Mouse (Mus musculus) thymus, adult 2 months (tissue): Measurements from ENCODE around the gene Washc1. TPM values are rescaled to one million over a fixed set of nuclear protein-coding genes. Genes with fewer than 3 reads are reported as not detected.
A peak's percentile ranks its signal among the peaks of the same experiment; 100 is the strongest.
"Not testable (repeated sequence)": the region's sequence is repeated elsewhere in the genome, so short reads cannot be mapped to it uniquely, and the experiment has no call there.

Experiments
- DNase-seq: peaks from one replicate; pipeline ENCODE4 v3.0.0; 2021
- H3K27ac ChIP-seq: fragments of 200-500 bp; 2 replicates; pipeline ENCODE4 v1.5.1; 2012; ENCODE audit warnings: low read length, control low read depth; ENCODE audit not compliant: control insufficient read depth, insufficient read depth
- H3K27me3 ChIP-seq: fragments of 200-500 bp; 2 replicates; pipeline ENCODE4 v1.6.1; 2012; ENCODE audit warnings: mild to moderate bottlenecking, low read length, moderate library complexity, mixed read lengths; ENCODE audit not compliant: control insufficient read depth, insufficient read depth
- H3K36me3 ChIP-seq: fragments of 200-500 bp; 2 replicates; pipeline ENCODE4 v1.6.1; 2012; ENCODE audit warnings: mild to moderate bottlenecking, low read length, moderate library complexity; ENCODE audit not compliant: control insufficient read depth, insufficient read depth
- H3K4me1 ChIP-seq: fragments of 200-500 bp; replicated peaks from 2 replicates; pipeline ENCODE4 v1.6.1; 2012; ENCODE audit warnings: low read length; ENCODE audit not compliant: control insufficient read depth, insufficient read depth
- H3K4me3 ChIP-seq: fragments of 200-500 bp; 2 replicates; pipeline ENCODE4 v1.5.1; 2012; ENCODE audit warnings: mild to moderate bottlenecking, low read length, control low read depth, moderate library complexity; ENCODE audit not compliant: control insufficient read depth, insufficient read depth
- CTCF ChIP-seq: fragments of 200-500 bp; IDR thresholded peaks from 2 replicates; pipeline ENCODE4 v1.5.1; 2012; ENCODE audit warnings: mild to moderate bottlenecking, control low read depth, low read length, moderate library complexity, borderline replicate concordance; ENCODE audit not compliant: control insufficient read depth, poor library complexity, insufficient read depth; ENCODE audit errors: extremely low read depth
- POLR2A ChIP-seq: fragments of 200-500 bp; IDR thresholded peaks from 2 replicates; pipeline ENCODE4 v1.6.1; 2012; ENCODE audit warnings: mild to moderate bottlenecking, low read length, control low read depth, moderate library complexity; ENCODE audit not compliant: control insufficient read depth, poor library complexity, insufficient read depth; ENCODE audit errors: extremely low read depth
- WGBS: fragments of 180-500 bp; shearing (Covaris S2); methylation state at CpG from one replicate; pipeline ENCODE4 v1.1.7; 2018; 5-methylcytosine and 5-hydroxymethylcytosine counted together
- polyA plus RNA-seq: library from polyadenylated mRNA; depleted of rRNA; stranded (reverse); fragments of >200 nt; gene quantifications from 2 replicates; pipeline ENCODE4 v1.2.3, GENCODE M21; 2012

Washc1 gene
- polyA plus RNA-seq, 1 experiment, result 99.5 TPM

DNA sequence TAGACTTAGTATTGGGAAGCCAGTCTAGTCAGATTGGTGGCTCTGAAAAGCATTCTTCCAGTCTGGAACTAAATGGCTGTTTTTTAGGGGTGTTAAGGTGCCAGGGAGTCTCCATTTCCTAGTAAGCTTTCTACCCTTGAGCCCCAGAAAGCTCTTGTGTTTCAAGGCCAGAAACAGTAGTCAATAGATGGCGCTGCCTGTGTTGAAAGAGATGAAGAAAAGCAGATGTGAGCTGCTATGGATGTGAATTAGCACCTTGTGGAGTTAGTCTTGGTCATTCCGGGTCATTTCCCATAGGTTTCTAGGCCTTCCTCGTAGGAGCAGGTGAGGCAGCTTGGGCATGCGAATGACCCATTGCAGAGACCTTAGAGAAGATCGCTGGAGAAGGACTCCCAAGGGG is 13.9 kb downstream of the Washc1 start:
- DNase-seq, result no peak
- WGBS, result 90% methylated on average over 5 of the region's 5 CpGs
- H3K27ac ChIP-seq, result no peak overlapping the region
- no peak for TF ChIP-seq CTCF
- no peak for TF ChIP-seq POLR2A
- no peaks in the 10 kb centered on the region for H3K27me3 ChIP-seq
- peaks cover 7% of the 10 kb centered on the region for H3K36me3 ChIP-seq
- H3K4me3 ChIP-seq, result no peak overlapping the region
- H3K4me1 ChIP-seq, result peaks cover 5% of the 10 kb centered on the region

DNA sequence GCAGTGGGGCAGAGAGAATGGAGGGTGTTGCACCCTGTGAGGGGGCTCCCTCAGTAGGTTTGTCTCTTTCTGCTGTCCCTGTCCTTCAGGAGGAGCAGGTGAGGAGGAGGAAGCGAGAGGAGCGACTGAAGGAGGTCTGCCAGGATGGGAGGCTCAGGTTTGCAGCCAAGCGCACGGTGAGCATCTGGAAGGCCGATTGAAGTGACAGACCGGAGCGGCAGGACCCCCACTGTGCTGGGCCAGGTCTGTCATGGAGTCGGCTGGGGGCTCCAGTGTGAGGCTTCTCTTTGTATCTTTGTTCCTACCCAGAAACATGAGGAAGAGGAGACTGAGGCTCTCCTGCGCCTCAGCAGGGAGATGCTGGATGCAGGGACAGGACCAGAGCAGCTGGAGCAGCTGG is 19.0 kb downstream of the Washc1 start:
- Histone ChIP-seq H3K27me3 (no peaks in the 10 kb centered on the region), H3K4me3 (no peak overlapping the region), H3K36me3 (peaks cover 41% of the 10 kb centered on the region), H3K27ac (no peak overlapping the region), H3K4me1 (no peaks in the 10 kb centered on the region; the same call in 1 of the 2 replicates)
- no peak for TF ChIP-seq CTCF
- no peak for TF ChIP-seq POLR2A
- WGBS, result 98% methylated on average over 9 of the region's 9 CpGs
- no peak for DNase-seq

DNA sequence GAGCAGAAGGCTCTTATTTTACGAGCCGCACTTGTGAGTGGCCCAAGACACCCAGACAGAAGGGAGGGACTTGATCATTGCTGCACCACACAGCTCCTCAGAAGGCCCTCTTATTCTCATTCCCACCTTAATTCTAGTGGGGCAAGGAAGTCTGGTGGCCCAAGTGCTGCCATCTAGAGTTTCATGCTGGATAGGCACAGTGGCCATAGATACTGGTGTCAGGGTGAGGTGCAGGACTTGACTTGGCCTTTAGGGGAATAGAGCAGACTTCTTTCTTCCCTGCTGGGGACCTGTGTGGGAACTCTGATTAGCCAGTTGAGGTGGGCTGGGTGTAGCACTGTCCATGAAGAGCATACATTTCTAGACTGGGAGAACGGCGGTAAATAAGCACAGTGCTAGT is 19.9 kb downstream of the Washc1 start:
- Histone ChIP-seq H3K36me3 (peaks cover 44% of the 10 kb centered on the region), H3K4me1 (no peaks in the 10 kb centered on the region; the same call in 1 of the 2 replicates)
- peak; percentile 51 for DNase-seq

DNA sequence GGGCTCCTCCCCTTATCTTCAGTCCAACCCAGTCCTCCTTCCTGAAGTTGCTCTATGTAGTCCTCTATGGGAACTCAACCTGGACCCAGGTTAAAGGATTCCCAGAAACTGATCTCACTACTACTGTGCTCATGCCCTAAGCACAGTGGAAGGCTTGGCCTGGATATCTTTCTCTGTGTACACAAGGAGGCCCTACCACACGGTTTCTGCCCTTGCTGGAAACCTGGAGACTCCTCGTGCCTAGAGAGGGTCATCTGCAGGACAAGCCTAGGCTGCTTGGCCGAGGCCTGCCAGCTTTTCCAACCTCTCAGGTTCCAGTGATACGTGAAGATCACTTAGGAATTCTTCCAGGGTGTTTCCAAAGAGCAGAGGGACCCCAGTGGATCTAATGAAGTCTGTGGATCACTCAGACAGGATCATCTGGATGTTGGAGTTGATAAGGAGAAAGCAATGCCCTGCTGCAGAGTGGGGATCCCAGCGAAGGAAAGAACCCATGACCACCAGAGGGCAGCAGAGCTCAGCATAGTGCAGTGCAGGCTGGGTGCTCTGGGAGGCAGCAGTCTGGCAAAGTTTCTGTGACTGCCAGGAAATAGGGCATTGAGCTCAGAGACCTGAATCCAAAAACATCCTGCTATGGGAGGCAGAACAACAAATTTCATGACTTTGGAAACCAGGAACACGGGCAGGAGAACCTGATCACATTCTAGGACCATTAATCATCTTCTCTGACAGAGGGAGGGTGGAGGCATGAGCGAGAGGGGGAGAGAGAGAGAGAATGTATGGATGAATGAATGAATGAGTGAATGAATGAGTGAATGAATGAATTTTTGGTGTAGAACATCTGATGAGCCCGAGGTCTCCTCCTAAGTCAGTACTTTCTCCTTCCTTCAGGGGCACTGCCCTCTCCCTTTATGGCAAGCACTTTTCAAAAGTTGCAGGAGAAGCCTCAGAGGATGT is 41.6 kb downstream of the Washc1 start:
- H3K27me3 ChIP-seq, H3K4me1 ChIP-seq, DNase-seq, H3K27ac ChIP-seq, H3K4me3 ChIP-seq: not testable (repeated sequence)
- H3K36me3 ChIP-seq, result peaks cover 36% of the 10 kb centered on the region
- 71% methylated on average over 5 of the region's 8 CpGs for WGBS

More for the DNA sequence above, 19.9 kb downstream of the Washc1 start:
- TF ChIP-seq CTCF (no peak), POLR2A (no peak)
- WGBS, result 94% methylated on average over 4 of the region's 4 CpGs
- H3K27ac ChIP-seq, result no peak overlapping the region
- H3K4me3 ChIP-seq, result no peak overlapping the region
- no peaks in the 10 kb centered on the region for H3K27me3 ChIP-seq

DNA sequence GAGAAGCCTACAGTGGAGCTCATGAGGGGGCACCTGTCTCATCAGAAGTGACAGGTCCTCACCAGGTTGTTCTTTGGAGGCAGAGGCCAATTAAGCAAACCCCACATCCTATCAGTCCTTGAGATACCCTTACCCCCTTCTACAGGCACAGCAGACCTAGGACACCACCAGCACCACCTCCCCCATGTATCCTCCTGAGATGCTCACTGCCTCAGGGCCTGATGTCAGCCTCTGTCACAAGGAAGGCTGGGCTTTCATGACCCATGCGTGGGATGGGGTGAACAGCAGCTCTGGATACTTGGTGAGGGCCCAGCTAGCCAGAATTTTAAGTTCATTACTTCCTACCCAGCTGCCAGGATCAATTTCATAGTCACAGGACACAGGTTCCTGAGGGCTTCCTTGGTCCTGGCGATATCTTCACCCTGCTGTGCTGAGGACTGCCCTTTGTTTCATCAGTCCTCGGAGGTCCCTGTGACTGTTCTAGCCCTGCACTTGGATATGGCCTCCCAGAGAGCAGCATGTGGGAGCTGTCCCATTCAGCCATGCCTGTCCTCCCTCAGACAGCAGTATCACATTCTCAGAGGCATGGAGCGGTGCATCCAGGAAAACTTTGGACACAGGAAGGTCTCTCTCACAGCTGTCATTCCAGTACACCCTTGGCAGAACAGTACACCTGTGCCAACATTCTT is 42.5 kb downstream of the Washc1 start:
- not testable (repeated sequence) for H3K4me1 ChIP-seq, H3K4me3 ChIP-seq, DNase-seq, H3K27ac ChIP-seq, H3K27me3 ChIP-seq
- H3K36me3 ChIP-seq, result peaks cover 29% of the 10 kb centered on the region
- WGBS, result 96% methylated on average over 4 of the region's 4 CpGs

DNA sequence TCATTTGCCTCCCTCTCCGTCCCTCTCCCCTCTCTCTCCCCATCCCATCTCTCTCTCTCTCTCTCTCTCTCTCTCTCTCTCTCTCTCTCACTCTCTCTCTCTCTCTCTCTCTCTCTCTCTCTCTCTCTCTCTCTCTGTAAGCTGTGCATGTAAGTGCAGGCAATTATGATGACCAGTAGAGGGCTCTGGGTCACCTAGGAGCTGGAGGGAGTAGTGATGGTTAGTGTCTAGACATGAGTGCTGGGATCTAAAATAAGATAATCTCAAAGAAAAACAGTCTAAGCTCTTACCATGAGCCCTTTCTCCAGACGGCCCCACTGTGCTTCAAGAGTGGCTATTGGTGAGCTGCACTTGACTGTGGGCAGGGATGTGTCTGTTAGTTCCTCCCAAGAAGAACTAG is 43.5 kb downstream of the Washc1 start:
- no peak for DNase-seq
- WGBS, result 86% methylated on average over 2 of the region's 2 CpGs
- TF ChIP-seq CTCF, result no peak
- no peak for TF ChIP-seq POLR2A
- H3K27me3 ChIP-seq, result no peaks in the 10 kb centered on the region
- H3K27ac ChIP-seq, result no peak overlapping the region
- H3K4me3 ChIP-seq, result no peak overlapping the region
- no peaks in the 10 kb centered on the region for H3K4me1 ChIP-seq
- H3K36me3 ChIP-seq, result peaks cover 19% of the 10 kb centered on the region
